Mouse (Mus musculus) kidney, embryonic 14.5 days (tissue): ENCODE measurements around the gene Sf3b1. TPM values are rescaled to one million over a fixed set of nuclear protein-coding genes. Genes with fewer than 3 reads are reported as not detected.
"Not testable (repeated sequence)": the region's sequence is repeated elsewhere in the genome, so short reads cannot be mapped to it uniquely, and the experiment has no call there.

Source experiments
- ATAC-seq: fragments of 200-750 bp; cut with Nextera tagmentation; 2 replicates; pipeline ENCODE4 v1.8.0; 2017; ENCODE audit warnings: moderate number of reproducible peaks, mild to moderate bottlenecking, moderate TSS enrichment, moderate library complexity; ENCODE audit not compliant: low FRiP score, low TSS enrichment
- H3K27ac ChIP-seq: fragments of 300-500 bp; sonication (generic); 2 replicates; pipeline ENCODE4 v1.5.1; 2014; ENCODE audit warnings: low read depth, mild to moderate bottlenecking, low read length, moderate library complexity, mixed read lengths
- H3K27me3 ChIP-seq: fragments of 300-500 bp; sonication (generic); 2 replicates; pipeline ENCODE4 v1.6.1; 2014; ENCODE audit warnings: mild to moderate bottlenecking, low read length; ENCODE audit not compliant: control insufficient read depth, insufficient read depth
- H3K36me3 ChIP-seq: fragments of 300-500 bp; sonication (generic); 2 replicates; pipeline ENCODE4 v1.6.1; 2014; ENCODE audit warnings: low read length, mixed read lengths; ENCODE audit not compliant: control insufficient read depth, insufficient read depth
- H3K4me1 ChIP-seq: fragments of 300-500 bp; sonication (generic); 2 replicates; pipeline ENCODE4 v1.6.1; 2014; ENCODE audit warnings: low read length, mixed read lengths; ENCODE audit not compliant: control insufficient read depth, insufficient read depth
- H3K4me2 ChIP-seq: fragments of 300-500 bp; sonication (generic); replicated peaks from 2 replicates; pipeline ENCODE4 v1.6.1; 2014; ENCODE audit warnings: low read depth, mild to moderate bottlenecking, low read length
- H3K4me3 ChIP-seq: fragments of 300-500 bp; sonication (generic); 2 replicates; pipeline ENCODE4 v1.5.1; 2014; ENCODE audit warnings: mild to moderate bottlenecking, low read length
- H3K9ac ChIP-seq: fragments of 300-500 bp; sonication (generic); 2 replicates; pipeline ENCODE4 v1.6.1; 2014; ENCODE audit warnings: low read depth, mild to moderate bottlenecking, low read length, moderate library complexity
- H3K9me3 ChIP-seq: fragments of 300-500 bp; sonication (generic); 2 replicates; pipeline ENCODE4 v1.6.1; 2016; ENCODE audit warnings: low read length; ENCODE audit not compliant: control insufficient read depth
- WGBS: fragments of 180-500 bp; shearing (Covaris S2); extraction: QIAGEN DNeasy Blood & Tissue Kit; methylation state at CpG from one replicate; pipeline ENCODE4 v1.1.7; 2014; 5-methylcytosine and 5-hydroxymethylcytosine counted together
- polyA plus RNA-seq: library from polyadenylated mRNA; unstranded; fragments of >200 nt; fragmentation: Nextera tagmentation; extraction: Ambion mirVana; gene quantifications from 2 replicates; pipeline ENCODE4 v1.2.1, GENCODE M21; 2014

Gene Sf3b1
- polyA plus RNA-seq, 1 experiment from 2014 or later = 336 TPM

DNA sequence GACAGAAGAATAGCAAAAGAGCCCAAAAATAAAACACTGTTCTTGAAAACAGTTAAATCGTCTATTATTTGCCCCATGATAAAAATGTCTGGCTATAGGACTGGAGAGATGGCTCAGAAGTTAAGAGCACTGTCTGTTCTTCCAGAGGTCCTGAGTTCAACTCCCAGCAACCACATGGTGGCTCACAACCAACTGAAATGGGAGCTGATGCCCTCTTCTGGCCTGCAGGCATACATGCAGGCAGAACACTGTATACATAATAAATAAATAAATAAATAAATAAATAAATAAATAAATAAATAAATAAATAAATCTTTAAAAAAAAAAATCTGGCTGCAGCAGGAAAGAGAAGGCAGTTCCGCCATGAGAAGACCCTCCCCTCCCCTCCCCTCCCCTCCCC is 19.0 kb downstream of the Sf3b1 start:
- not testable (repeated sequence) for ATAC-seq, H3K4me2 ChIP-seq, H3K4me3 ChIP-seq, H3K27ac ChIP-seq, H3K9me3 ChIP-seq, H3K9ac ChIP-seq, H3K27me3 ChIP-seq, H3K4me1 ChIP-seq
- 83% methylated on average over 2 of the region's 2 CpGs for WGBS
- peaks cover 86% of the 10 kb centered on the region for H3K36me3 ChIP-seq

DNA sequence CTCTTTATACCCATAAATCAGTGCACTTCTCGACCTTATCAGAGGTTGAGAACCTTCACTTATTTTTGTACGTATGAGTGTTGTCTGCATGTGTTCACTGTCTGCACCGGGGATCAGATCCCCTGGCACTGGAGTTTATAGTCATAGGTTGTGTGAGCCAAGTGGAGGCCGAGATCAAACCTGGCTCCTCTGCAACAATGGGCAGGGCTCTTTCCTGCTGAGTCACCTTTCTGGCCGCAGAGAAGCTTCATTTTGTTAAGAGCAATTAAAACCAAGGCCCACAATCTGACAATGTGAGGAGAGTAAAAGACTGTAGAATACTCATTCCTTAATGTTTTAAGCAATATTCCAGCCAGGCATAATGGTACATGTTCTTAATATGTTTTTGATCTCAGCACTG is 33.7 kb downstream of the Sf3b1 start:
- no peak overlapping the region for H3K4me2 ChIP-seq
- no peak overlapping the region for H3K9ac ChIP-seq
- no peaks in the 10 kb centered on the region for H3K9me3 ChIP-seq
- no peak for ATAC-seq
- H3K4me1 ChIP-seq = no peaks in the 10 kb centered on the region
- no peak overlapping the region for H3K27ac ChIP-seq
- WGBS = 90% methylated on average over 5 of the region's 5 CpGs
- H3K27me3 ChIP-seq = no peaks in the 10 kb centered on the region
- H3K36me3 ChIP-seq = peaks cover 86% of the 10 kb centered on the region
- no peak overlapping the region for H3K4me3 ChIP-seq

DNA sequence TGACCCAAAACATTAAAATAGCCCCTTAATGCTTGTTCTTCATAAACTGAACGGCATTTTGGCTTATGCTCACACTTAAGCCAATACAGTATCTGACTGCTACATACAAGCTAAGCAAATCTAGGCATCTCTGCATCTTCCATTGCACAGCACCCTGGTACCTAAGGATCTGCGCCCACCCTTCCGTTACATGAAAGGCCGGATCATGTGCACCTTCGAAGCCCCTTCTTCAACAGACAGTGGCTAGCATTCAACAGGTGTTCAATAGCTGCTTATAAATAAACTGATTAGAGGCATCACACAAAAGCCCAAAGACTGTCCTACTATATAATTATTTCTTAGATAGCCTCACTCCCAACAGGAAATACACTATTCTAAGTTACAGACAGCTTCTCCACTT is 41.0 kb downstream of the Sf3b1 start:
- H3K4me3 ChIP-seq = no peak overlapping the region
- peaks cover 62% of the 10 kb centered on the region for H3K36me3 ChIP-seq
- no peak overlapping the region for H3K4me2 ChIP-seq
- 92% methylated on average over 5 of the region's 5 CpGs for WGBS
- H3K27me3 ChIP-seq = no peaks in the 10 kb centered on the region
- no peaks in the 10 kb centered on the region for H3K4me1 ChIP-seq
- no peak overlapping the region for H3K9ac ChIP-seq
- no peak for ATAC-seq
- H3K27ac ChIP-seq = no peak overlapping the region
- no peaks in the 10 kb centered on the region for H3K9me3 ChIP-seq

DNA sequence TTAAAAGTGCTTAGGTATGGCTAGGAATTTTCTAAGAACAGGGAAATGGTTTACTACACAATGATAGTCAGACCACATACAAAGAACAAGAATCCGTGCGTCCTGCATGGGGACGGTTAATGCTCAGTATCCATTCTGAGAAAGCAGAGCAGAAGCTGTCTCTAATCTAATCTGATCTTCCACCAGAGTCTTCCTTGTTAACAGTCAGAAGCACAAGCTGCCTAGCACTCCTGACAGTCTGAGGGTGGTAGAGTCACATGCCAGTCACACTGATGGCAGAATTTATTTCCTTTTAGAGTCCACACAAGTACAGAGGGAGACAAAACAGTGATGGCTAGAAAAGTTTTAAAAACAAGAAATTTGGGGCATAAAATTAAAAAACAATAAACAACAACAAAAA is 41.5 kb downstream of the Sf3b1 start:
- Histone ChIP-seq H3K36me3 (peaks cover 58% of the 10 kb centered on the region), H3K4me1 (no peaks in the 10 kb centered on the region), H3K9ac (no peak overlapping the region), H3K27ac (no peak overlapping the region), H3K4me3 (no peak overlapping the region), H3K4me2 (no peak overlapping the region), H3K27me3 (no peaks in the 10 kb centered on the region), H3K9me3 (no peaks in the 10 kb centered on the region)
- ATAC-seq = no peak
- 93% methylated on average over 3 of the region's 3 CpGs for WGBS

DNA sequence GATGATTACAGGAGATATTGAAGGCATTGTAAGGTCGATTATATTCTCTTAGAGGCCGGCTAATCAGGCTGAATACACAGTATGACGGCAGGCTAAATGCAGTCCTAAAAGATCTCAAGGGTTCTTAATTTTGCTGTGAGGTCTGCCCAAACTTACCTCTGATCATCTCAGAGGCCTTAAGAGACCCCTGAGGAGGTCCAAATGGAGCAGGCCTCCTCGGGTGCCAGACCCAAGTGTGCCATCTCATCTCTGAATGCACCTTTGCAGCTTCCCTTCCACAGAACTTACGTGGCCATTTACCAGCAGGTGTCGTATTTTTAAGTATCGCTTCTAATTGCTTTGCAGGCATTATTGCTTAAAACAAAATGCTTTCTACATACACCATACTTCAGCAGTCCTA is 43.1 kb downstream of the Sf3b1 start:
- H3K36me3 ChIP-seq = peaks cover 42% of the 10 kb centered on the region
- no peak overlapping the region for H3K4me3 ChIP-seq

DNA sequence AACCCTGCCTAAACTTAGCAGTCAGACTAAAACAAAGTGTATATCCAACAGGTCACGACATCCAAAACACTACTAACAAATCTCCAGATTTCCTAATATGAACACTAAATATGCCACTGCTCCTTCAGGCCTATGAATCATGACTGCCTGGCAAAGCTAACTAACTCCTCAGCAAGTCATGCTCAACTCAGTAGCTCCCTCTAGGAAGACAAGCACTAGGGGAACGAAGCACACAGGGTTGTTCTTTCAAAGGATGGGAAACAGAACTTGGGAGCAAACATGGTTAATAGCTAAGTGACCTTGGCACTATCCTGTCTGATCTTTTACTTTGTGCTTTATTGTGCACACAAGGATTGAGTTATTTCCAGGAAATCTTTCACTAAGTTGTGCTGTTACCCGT is 43.9 kb downstream of the Sf3b1 start:
- no peak overlapping the region for H3K27ac ChIP-seq
- 67% methylated on average over 3 of the region's 3 CpGs for WGBS
- peak; percentile 24; the same call in 1 of the 2 replicates for ATAC-seq
- no peak overlapping the region for H3K4me2 ChIP-seq
- H3K27me3 ChIP-seq = no peaks in the 10 kb centered on the region
- H3K36me3 ChIP-seq = peaks cover 38% of the 10 kb centered on the region
- no peak overlapping the region for H3K4me3 ChIP-seq
- no peaks in the 10 kb centered on the region for H3K9me3 ChIP-seq
- H3K4me1 ChIP-seq = no peaks in the 10 kb centered on the region
- H3K9ac ChIP-seq = no peak overlapping the region

More for the DNA sequence above, 43.1 kb downstream of the Sf3b1 start:
- Histone ChIP-seq H3K9me3 (no peaks in the 10 kb centered on the region), H3K4me1 (no peaks in the 10 kb centered on the region), H3K27ac (no peak overlapping the region), H3K4me2 (no peak overlapping the region), H3K9ac (no peak overlapping the region), H3K27me3 (no peaks in the 10 kb centered on the region)
- no peak for ATAC-seq
- WGBS = 91% methylated on average over 7 of the region's 7 CpGs

DNA sequence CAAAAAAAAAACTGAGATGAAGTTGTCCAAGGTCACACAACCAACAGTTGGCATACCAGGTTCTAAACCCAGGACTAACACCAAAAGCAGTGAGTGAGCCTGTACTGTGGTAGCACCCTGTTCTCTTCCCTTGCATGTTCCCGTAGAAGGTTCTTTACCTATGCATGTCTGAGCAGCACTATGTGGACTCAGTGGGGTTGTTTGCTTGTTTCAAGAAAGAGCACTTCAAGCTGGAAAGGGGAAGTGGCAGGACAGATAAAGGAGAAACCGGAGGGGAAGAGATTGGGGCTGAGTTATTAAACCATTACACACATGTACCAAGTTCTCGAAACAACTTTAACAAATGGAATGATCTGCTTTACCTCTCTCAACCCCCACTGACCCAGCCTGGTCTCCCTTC is 44.6 kb downstream of the Sf3b1 start:
- H3K4me2 ChIP-seq = no peak overlapping the region
- H3K27ac ChIP-seq = no peak overlapping the region
- no peaks in the 10 kb centered on the region for H3K4me1 ChIP-seq
- WGBS = 94% methylated on average over 3 of the region's 3 CpGs
- H3K9ac ChIP-seq = no peak overlapping the region
- no peak for ATAC-seq
- no peak overlapping the region for H3K4me3 ChIP-seq
- H3K36me3 ChIP-seq = peaks cover 34% of the 10 kb centered on the region
- H3K27me3 ChIP-seq = no peaks in the 10 kb centered on the region
- H3K9me3 ChIP-seq = no peaks in the 10 kb centered on the region

DNA sequence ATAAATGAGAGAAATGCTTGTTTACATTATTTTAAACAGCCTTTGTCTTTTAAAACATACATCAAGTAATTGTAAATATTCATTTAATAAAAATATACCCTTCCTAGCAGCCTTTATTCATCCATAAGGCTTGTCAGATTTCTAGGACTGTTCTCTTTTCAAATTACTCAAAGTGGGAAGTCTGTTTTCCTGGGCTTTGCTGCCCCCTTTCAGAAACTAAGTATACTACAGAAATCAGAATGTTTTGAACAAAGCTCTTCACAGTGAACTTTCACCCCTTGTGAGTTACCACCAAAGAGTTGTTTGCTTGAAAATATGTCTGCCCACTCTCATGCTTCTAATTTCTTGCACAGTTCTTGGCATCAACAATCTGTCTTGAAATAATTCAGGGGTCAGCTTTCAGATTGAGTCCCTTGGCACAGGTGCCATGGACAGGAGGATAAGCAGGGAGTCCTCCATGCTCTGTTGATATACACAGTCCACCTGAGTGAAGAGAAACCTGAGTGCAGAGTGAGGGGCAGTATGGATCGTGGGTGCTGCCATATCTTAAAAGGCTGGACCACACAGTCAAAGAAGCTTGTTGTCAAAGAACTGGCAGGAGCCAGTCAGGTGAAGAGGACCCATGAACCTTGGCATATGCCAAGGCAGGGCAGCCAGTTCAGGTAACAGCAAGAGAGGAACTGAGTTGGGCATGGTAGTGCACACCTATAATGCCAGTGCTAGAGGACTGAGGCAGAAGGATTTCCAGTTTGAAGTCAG is 47.9 kb downstream of the Sf3b1 start:
- ATAC-seq = peak; percentile 54
- Histone ChIP-seq H3K4me2 (no peak overlapping the region), H3K9ac (no peak overlapping the region), H3K9me3 (no peaks in the 10 kb centered on the region), H3K27me3 (no peaks in the 10 kb centered on the region), H3K36me3 (peaks cover 5% of the 10 kb centered on the region), H3K4me3 (no peak overlapping the region), H3K27ac (no peak overlapping the region), H3K4me1 (no peaks in the 10 kb centered on the region)
- 62% methylated on average over 1 of the region's 1 CpGs for WGBS

DNA sequence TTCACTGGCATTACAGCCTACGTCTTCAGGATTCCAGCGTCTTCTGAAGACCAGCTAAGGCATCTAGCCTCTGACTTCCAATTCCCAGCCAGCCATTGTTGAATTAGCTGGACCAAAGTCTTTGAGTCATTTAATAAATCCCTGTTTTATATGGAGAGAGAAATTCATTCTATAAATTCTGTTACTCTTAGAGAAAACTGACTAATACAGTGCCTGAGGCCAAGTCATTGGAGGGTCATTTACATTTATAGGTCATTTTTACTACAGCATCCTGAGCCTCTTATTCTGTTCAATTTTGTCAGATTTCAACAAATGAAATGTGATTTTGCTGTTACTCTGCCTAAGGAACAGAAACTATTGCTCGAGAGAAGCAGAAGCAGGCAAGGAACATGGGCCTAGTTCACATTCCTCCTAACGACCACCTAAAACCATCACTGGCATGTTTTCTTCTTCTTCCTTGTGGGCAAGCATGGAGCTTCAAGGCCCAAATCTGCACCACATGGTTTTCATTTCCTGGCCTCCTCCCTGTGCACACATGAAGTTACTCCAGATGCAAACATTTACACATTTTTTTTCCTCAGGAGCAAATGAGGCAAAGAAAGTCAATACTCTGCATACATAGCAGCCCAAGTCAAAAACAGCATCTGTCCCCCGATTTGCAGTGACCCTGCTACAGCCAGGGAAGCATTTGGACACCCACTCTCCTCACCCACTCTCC is 55.4 kb downstream of the Sf3b1 start:
- no peak overlapping the region for H3K9ac ChIP-seq
- H3K27ac ChIP-seq = no peak overlapping the region
- no peaks in the 10 kb centered on the region for H3K36me3 ChIP-seq
- no peak overlapping the region for H3K4me2 ChIP-seq
- ATAC-seq = no peak
- H3K4me1 ChIP-seq = no peaks in the 10 kb centered on the region
- 0 out of 2 replicates have a peak, but pooled peaks cover 7% of the 10 kb centered on the region for H3K9me3 ChIP-seq
- 89% methylated on average over 5 of the region's 5 CpGs for WGBS
- no peaks in the 10 kb centered on the region for H3K27me3 ChIP-seq
- H3K4me3 ChIP-seq = no peak overlapping the region
